Mouse (Mus musculus): ENCODE measurements around the gene Gfpt2. TPM values are rescaled to one million over a fixed set of nuclear protein-coding genes. Genes with fewer than 3 reads are reported as not detected.
"Not testable (repeated sequence)": the region's sequence is repeated elsewhere in the genome, so short reads cannot be mapped to it uniquely, and the experiment has no call there.

Gfpt2 gene
- polyA plus RNA-seq, 1 experiment from 2014 or later: 5.3 TPM

- 95% methylated on average over 4 of the region's 4 CpGs for WGBS
These were observed 9.8 kb downstream of the Gfpt2 start for GRCm38 (mm10) chr11:49803801-49804200.

DNA sequence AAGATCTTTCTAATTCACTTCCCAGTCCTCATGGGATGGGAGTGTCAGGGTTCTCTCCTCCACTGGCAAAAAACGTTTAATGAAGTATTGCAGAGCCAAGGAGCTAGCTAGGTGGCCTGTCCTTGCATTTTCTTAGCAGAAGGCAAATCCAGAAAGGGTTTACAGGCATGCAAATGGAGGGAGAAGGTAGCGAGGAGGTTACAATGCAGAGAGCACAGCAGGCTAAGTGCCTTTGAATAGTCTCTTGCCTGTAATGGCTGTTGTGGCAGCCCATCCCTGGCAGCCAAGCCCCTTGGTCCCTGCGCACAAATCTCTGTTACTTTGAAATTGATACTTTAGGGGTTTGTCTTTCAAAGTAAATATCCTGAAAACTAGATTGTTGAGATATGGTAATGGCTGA, 12.2 kb downstream of the Gfpt2 start:
- H3K4me1 ChIP-seq (replicated peaks): peaks cover 5% of the 10 kb centered on the region; the same call in 1 of the 2 replicates
- H3K4me3 ChIP-seq: no peak overlapping the region
- 26% methylated on average over 3 of the region's 3 CpGs for WGBS
- no peak overlapping the region for H3K4me2 ChIP-seq
- no peaks in the 10 kb centered on the region for H3K27me3 ChIP-seq
- no peak overlapping the region for H3K27ac ChIP-seq
- H3K9ac ChIP-seq: no peak overlapping the region
- H3K36me3 ChIP-seq: peaks cover 13% of the 10 kb centered on the region; the same call in 1 of the 2 replicates
- ATAC-seq (ENCODE audit: low FRiP score): no peak
- no peaks in the 10 kb centered on the region for H3K9me3 ChIP-seq

More at GRCm38 (mm10) chr11:49803801-49804200, 9.8 kb downstream of the Gfpt2 start:
- Histone ChIP-seq H3K9me3 (no peaks in the 10 kb centered on the region), H3K4me2 (no peak overlapping the region), H3K27me3 (no peaks in the 10 kb centered on the region), H3K4me3 (no peak overlapping the region), H3K4me1 (replicated peaks) (peaks cover 14% of the 10 kb centered on the region; the same call in 1 of the 2 replicates), H3K9ac (no peak overlapping the region), H3K36me3 (peaks cover 1% of the 10 kb centered on the region; the same call in 1 of the 2 replicates), H3K27ac (no peak overlapping the region)
- no peak for ATAC-seq (ENCODE audit: low FRiP score)

GRCm38 (mm10) chr11:49808946-49809345, 15.0 kb downstream of the Gfpt2 start:
- Histone ChIP-seq H3K27ac (no peak overlapping the region), H3K4me1 (replicated peaks) (no peaks in the 10 kb centered on the region), H3K27me3 (no peaks in the 10 kb centered on the region), H3K36me3 (peaks cover 13% of the 10 kb centered on the region; the same call in 1 of the 2 replicates), H3K9me3 (no peaks in the 10 kb centered on the region), H3K4me2 (no peak overlapping the region), H3K4me3 (no peak overlapping the region), H3K9ac (no peak overlapping the region)
- WGBS: 96% methylated on average over 9 of the region's 9 CpGs
- no peak for ATAC-seq (ENCODE audit: low FRiP score)

DNA sequence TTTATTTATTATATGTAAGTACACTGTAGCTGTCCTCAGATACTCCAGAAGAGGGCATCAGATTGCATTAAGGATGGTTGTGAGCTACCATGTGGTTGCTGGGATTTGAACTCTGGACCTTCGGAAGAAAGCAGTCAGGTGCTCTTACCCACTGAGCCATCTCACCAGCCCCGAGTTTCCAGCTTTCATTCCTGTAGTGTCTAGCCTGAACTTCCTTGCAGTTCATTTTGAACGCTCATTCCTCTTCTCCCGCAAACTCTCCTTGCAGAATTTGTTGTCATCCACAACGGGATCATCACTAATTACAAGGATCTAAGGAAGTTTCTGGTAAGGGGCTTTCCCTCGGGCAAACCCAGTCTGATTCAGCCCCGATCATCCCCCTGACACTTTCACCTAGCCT, 16.7 kb downstream of the Gfpt2 start:
- not testable (repeated sequence) for H3K27me3 ChIP-seq; ATAC-seq (ENCODE audit: low FRiP score); H3K9me3 ChIP-seq; H3K4me3 ChIP-seq; H3K9ac ChIP-seq; H3K4me2 ChIP-seq; H3K4me1 ChIP-seq (replicated peaks); H3K27ac ChIP-seq
- WGBS: 89% methylated on average over 7 of the region's 7 CpGs
- peaks cover 17% of the 10 kb centered on the region; the same call in 1 of the 2 replicates for H3K36me3 ChIP-seq

DNA sequence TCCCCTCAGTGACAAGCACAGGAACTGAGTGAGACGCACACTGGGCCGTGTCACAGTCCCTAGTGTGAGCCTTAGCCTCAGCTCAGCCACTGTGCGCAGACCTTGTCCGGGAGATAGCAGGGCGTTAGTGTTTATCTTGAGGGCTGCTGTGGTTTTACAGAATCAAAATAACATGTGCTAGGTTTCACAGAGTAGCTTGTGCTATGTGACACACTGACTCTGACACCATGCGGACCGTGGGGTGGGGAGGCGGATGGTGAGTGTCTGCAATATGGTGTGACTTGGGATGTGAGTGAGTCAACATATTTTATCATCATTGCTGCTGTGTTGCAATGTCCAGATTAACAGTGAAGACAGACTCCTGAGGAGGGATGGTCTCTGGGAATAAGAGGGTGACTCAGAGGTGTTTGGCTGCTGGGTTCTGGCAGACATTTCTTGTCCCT, 17.1 kb downstream of the Gfpt2 start:
- Histone ChIP-seq H3K36me3 (peaks cover 17% of the 10 kb centered on the region; the same call in 1 of the 2 replicates), H3K4me2 (no peak overlapping the region), H3K9ac (no peak overlapping the region), H3K27ac (no peak overlapping the region), H3K9me3 (no peaks in the 10 kb centered on the region), H3K4me3 (no peak overlapping the region), H3K4me1 (replicated peaks) (0 out of 2 replicates have a peak, but pooled peaks cover 4% of the 10 kb centered on the region), H3K27me3 (no peaks in the 10 kb centered on the region)
- ATAC-seq (ENCODE audit: low FRiP score): no peak
- WGBS: 90% methylated on average over 8 of the region's 8 CpGs

DNA sequence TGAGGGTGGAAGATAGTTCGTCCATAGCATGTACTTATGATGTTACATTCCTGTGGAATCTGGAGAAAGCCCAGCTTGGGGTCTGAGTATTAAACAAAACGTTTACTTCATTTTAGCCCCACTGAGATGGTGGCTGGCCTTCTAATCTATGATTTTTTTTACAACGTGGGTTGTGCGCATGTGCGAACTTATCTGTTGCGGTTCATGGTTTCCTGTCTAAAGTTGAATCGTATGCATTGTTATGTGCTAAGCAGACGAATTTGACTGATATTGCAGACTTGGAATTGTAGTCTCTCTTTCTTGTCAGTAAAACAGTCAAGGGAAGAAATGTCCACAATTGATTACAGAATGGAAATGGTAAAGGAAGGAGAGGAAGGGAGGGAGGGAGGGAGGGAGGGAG, 17.9 kb downstream of the Gfpt2 start:
- H3K9me3 ChIP-seq: no peaks in the 10 kb centered on the region
- no peak overlapping the region for H3K9ac ChIP-seq
- ATAC-seq (ENCODE audit: low FRiP score): no peak
- H3K27ac ChIP-seq: no peak overlapping the region
- no peaks in the 10 kb centered on the region for H3K27me3 ChIP-seq
- WGBS: 90% methylated on average over 8 of the region's 8 CpGs
- H3K4me3 ChIP-seq: no peak overlapping the region
- no peak overlapping the region for H3K4me2 ChIP-seq
- 0 out of 2 replicates have a peak, but pooled peaks cover 4% of the 10 kb centered on the region for H3K4me1 ChIP-seq (replicated peaks)
- H3K36me3 ChIP-seq: peaks cover 17% of the 10 kb centered on the region; the same call in 1 of the 2 replicates

DNA sequence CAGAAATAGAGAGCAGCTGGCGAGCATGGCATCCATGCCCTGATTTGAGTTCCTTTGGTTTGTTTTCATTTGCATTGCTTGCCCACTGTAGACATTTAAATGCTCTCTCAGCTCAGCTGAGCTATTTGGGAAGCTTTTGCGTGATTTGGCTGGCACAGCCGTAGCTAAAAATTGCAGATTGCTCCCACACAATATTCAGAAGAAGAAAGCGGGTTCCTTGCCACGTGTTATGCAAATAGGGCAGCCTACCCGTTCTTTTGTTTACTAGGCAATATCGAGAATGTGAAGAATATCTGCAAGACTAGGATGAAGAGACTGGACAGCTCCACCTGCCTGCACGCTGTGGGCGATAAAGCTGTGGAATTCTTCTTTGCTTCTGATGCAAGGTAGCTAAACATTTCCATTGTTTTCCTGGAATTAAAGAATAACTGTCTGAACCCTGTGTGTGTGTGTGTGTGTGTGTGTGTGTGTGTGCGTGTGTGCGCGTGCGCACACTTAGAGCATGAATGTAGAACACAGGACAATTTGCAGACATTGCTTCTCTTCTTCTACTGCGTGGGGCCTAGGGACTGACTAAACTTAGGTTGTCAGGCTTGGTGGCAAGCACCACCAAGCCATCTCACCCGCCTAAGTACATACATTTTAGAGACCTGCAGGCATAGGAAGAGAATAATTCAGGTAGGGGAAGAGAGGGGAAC, 25.0 kb downstream of the Gfpt2 start:
- Histone ChIP-seq H3K9ac (no peak overlapping the region), H3K27ac (no peak overlapping the region), H3K4me2 (no peak overlapping the region), H3K9me3 (no peaks in the 10 kb centered on the region), H3K4me1 (replicated peaks) (0 out of 2 replicates have a peak, but pooled peaks cover 4% of the 10 kb centered on the region), H3K4me3 (no peak overlapping the region), H3K36me3 (peaks cover 16% of the 10 kb centered on the region), H3K27me3 (no peaks in the 10 kb centered on the region)
- ATAC-seq (ENCODE audit: low FRiP score): no peak
- WGBS: 87% methylated on average over 15 of the region's 15 CpGs

DNA sequence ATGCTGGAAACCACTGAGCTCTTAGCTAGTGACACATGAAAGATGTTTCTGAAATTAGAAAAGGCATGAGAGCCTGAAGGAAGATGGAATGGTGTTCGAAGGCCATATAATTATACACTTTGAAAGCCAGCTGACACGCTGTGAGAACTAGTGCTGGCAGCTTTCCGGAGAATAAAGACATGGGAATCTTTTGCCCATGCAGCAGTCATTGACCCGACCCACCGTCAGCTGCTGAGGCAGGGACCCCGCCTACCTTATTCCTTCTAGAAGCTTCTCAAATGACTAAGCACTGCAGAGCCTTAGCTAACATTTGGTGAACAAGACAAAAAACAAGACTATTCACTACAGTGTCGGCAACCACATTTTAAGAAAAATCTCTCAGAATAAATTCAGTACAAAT, 25.7 kb downstream of the Gfpt2 start:
- H3K27ac ChIP-seq: no peak overlapping the region
- H3K36me3 ChIP-seq: peaks cover 23% of the 10 kb centered on the region
- no peak overlapping the region for H3K9ac ChIP-seq
- no peaks in the 10 kb centered on the region for H3K9me3 ChIP-seq
- WGBS: 85% methylated on average over 7 of the region's 7 CpGs
- no peak overlapping the region for H3K4me3 ChIP-seq
- H3K4me1 ChIP-seq (replicated peaks): 0 out of 2 replicates have a peak, but pooled peaks cover 4% of the 10 kb centered on the region
- ATAC-seq (ENCODE audit: low FRiP score): no peak
- H3K4me2 ChIP-seq: no peak overlapping the region
- H3K27me3 ChIP-seq: no peaks in the 10 kb centered on the region

DNA sequence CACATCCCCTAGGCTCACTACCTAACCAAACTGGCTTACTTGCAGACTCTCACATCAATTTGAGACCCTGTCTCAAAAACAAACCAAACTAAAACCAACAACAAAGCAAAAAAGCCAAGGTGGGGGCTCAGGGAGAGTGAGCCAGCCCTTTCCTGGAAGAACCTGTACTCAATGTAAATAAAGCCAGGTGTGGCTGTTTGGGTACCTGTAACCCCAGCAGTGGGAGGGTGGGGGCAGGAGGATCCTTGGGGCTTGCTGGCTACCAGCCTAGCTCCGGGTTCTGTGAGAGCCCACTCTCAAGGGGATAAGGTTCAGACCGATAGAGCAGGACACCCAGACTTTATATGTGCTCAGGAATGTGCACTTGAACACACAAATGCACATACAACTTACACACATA, 26.9 kb downstream of the Gfpt2 start:
- Histone ChIP-seq H3K27me3 (no peaks in the 10 kb centered on the region), H3K27ac (no peak overlapping the region), H3K4me3 (no peak overlapping the region), H3K4me1 (replicated peaks) (no peaks in the 10 kb centered on the region), H3K9ac (no peak overlapping the region), H3K36me3 (peaks cover 24% of the 10 kb centered on the region), H3K9me3 (no peaks in the 10 kb centered on the region), H3K4me2 (no peak overlapping the region)
- ATAC-seq (ENCODE audit: low FRiP score): no peak
- 95% methylated on average over 2 of the region's 2 CpGs for WGBS

- Histone ChIP-seq H3K36me3 (peaks cover 24% of the 10 kb centered on the region), H3K27me3 (no peaks in the 10 kb centered on the region), H3K27ac (no peak overlapping the region), H3K4me3 (no peak overlapping the region), H3K9me3 (no peaks in the 10 kb centered on the region), H3K4me1 (replicated peaks) (no peaks in the 10 kb centered on the region), H3K4me2 (no peak overlapping the region), H3K9ac (no peak overlapping the region)
- WGBS: 96% methylated on average over 2 of the region's 2 CpGs
- no peak for ATAC-seq (ENCODE audit: low FRiP score)
These were observed 27.6 kb downstream of the Gfpt2 start for GRCm38 (mm10) chr11:49821546-49821945.

DNA sequence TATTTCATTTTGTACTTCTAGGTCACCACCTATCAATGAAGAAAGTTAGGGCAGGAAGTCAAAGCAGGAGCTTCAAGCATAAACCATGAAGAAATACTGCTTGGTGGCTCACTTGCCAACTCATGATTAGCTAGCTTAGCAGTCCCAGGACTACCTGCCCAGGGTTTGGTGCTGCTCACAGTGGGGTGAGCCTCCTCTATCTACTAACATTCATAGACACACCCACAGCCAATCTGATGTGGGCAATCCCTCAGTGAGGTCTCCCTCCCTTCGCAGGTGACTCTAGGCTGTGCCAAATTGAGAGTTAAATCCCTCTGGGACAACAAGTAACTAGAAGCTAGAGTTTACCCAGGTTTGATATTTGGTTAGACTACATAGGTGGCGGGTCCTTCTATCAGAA, 28.4 kb downstream of the Gfpt2 start:
- no peak overlapping the region for H3K4me3 ChIP-seq
- H3K27me3 ChIP-seq: no peaks in the 10 kb centered on the region
- 90% methylated on average over 2 of the region's 2 CpGs for WGBS
- H3K9me3 ChIP-seq: no peaks in the 10 kb centered on the region
- H3K9ac ChIP-seq: no peak overlapping the region
- no peak overlapping the region for H3K4me2 ChIP-seq
- no peak for ATAC-seq (ENCODE audit: low FRiP score)
- no peak overlapping the region for H3K27ac ChIP-seq
- peaks cover 24% of the 10 kb centered on the region for H3K36me3 ChIP-seq
- H3K4me1 ChIP-seq (replicated peaks): no peaks in the 10 kb centered on the region

DNA sequence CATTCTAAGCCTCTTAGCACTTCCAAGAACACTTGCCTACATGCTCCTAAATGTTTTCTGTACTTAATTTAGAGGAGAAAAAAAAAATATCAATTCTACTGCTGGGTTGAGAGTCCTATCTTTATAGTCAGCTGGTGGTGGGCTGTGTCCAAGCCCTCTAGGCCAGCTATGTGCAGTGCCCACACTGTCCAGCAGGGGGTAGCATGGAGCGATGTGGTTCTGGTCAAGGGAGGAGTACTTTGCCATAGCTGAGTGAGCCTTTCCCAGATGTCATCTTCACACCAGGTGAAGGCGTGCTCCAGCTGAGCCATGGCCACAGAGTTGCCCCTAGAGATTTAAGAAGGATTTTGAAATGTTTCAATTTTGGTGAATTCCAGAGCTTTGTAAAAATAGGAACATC, 30.9 kb downstream of the Gfpt2 start:
- Histone ChIP-seq H3K27ac (no peak overlapping the region), H3K9ac (no peak overlapping the region), H3K4me3 (no peak overlapping the region), H3K36me3 (peaks cover 33% of the 10 kb centered on the region), H3K4me1 (replicated peaks) (no peaks in the 10 kb centered on the region), H3K9me3 (no peaks in the 10 kb centered on the region), H3K27me3 (no peaks in the 10 kb centered on the region), H3K4me2 (no peak overlapping the region)
- no peak for ATAC-seq (ENCODE audit: low FRiP score)
- 43% methylated on average over 2 of the region's 2 CpGs for WGBS

DNA sequence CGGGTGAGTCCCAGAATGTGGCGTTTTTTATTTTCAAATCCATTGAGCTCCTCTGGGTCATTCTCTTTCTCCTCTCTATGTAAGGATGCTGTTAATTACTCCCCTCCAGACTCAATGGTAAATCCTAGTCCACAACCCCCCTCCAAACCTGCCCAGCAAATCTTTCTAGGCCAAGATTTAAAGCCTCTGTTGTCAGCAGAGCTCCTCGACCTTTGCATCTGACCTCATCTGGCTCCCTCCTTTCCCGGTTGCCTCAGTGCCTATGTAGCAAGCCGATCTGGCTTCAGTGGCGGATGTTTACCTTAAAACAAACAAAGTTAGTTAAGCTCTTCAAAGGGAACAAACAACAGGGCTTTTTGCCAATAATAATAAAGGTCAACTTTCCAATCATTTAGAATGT, 33.3 kb downstream of the Gfpt2 start:
- 55% methylated on average over 6 of the region's 6 CpGs for WGBS

More for the DNA sequence above, 33.3 kb downstream of the Gfpt2 start:
- Histone ChIP-seq H3K36me3 (peaks cover 45% of the 10 kb centered on the region), H3K4me1 (replicated peaks) (no peaks in the 10 kb centered on the region), H3K27ac (no peak overlapping the region), H3K4me3 (no peak overlapping the region), H3K9ac (no peak overlapping the region), H3K27me3 (no peaks in the 10 kb centered on the region), H3K9me3 (no peaks in the 10 kb centered on the region), H3K4me2 (no peak overlapping the region)
- ATAC-seq (ENCODE audit: low FRiP score): no peak
